ENCODE assay signal across 12 mouse cellular contexts in genomic region chr17:72926994-72927393, GRCm38 (mm10). TPM values are rescaled to one million over a fixed set of nuclear protein-coding genes. Genes with fewer than 3 reads are reported as not detected.
DNase-seq lines count a peak whose midpoint lies in the region; ATAC-seq and TF ChIP-seq lines count a peak whose summit lies in the region.
"Had no signal": no experiment of that assay in that cellular context is flagged by ENCODE, and none has a peak within 500 bp of the region (broad histone marks: within the 10 kb centered on the region; RNA-seq: fewer than 3 reads in every experiment).

No protein-coding gene starts in this region.

- no peak overlapping the region for H3K4me2 ChIP-seq in forebrain, postnatal 0 days (ENCODE audit: low read depth)
- H3K4me2 ChIP-seq in forebrain, embryonic 16.5 days (ENCODE audit: low read length): no peak overlapping the region
- no peak overlapping the region for H3K4me2 ChIP-seq in hindbrain, embryonic 14.5 days (replicated peaks)
- H3K4me2 ChIP-seq in hindbrain, embryonic 16.5 days (ENCODE audit: low read length): no peak overlapping the region
- no peak overlapping the region for H3K4me2 ChIP-seq in neural tube, embryonic 14.5 days (ENCODE audit: low read depth, low read length)
- H3K4me2 ChIP-seq: kidney, embryonic 15.5 days; limb, embryonic 15.5 days had no signal

- TF ChIP-seq CTCF in forebrain, postnatal 0 days (IDR thresholded peaks at IDR 0.05; ENCODE audit: low read depth): no peak

- H3K27me3 ChIP-seq in forebrain, postnatal 0 days (ENCODE audit: insufficient read depth, low read length): no peaks in the 10 kb centered on the region
- H3K27me3 ChIP-seq in forebrain, embryonic 16.5 days (replicated peaks; ENCODE audit: control insufficient read depth, insufficient read depth, low read length): no peaks in the 10 kb centered on the region
- H3K27me3 ChIP-seq in hindbrain, embryonic 14.5 days (ENCODE audit: control insufficient read depth, insufficient read depth, low read length): no peaks in the 10 kb centered on the region
- no peaks in the 10 kb centered on the region for H3K27me3 ChIP-seq in hindbrain, embryonic 16.5 days (replicated peaks; ENCODE audit: control insufficient read depth, insufficient read depth, low read length)
- H3K27me3 ChIP-seq in neural tube, embryonic 14.5 days (ENCODE audit: control insufficient read depth, insufficient read depth, low read length): no peaks in the 10 kb centered on the region
- H3K27me3 ChIP-seq: kidney, embryonic 15.5 days; limb, embryonic 15.5 days had no signal

- ATAC-seq in forebrain, postnatal 0 days: no peak
- no peak for ATAC-seq in forebrain, embryonic 16.5 days
- no peak for ATAC-seq in hindbrain, embryonic 14.5 days (ENCODE audit: low FRiP score)
- ATAC-seq in hindbrain, embryonic 16.5 days: no peak
- ATAC-seq in neural tube, embryonic 14.5 days (ENCODE audit: low read depth): no peak

- H3K4me1 ChIP-seq in forebrain, postnatal 0 days (ENCODE audit: insufficient read depth): peaks cover 19% of the 10 kb centered on the region
- peaks cover 44% of the 10 kb centered on the region for H3K4me1 ChIP-seq in forebrain, embryonic 16.5 days (replicated peaks; ENCODE audit: control insufficient read depth, insufficient read depth, low read length)
- peaks cover 45% of the 10 kb centered on the region for H3K4me1 ChIP-seq in hindbrain, embryonic 14.5 days (replicated peaks; ENCODE audit: control insufficient read depth, insufficient read depth, low read length)
- peaks cover 35% of the 10 kb centered on the region for H3K4me1 ChIP-seq in hindbrain, embryonic 16.5 days (ENCODE audit: control insufficient read depth, insufficient read depth, low read depth, low read length)
- peaks cover 49% of the 10 kb centered on the region for H3K4me1 ChIP-seq in neural tube, embryonic 14.5 days (ENCODE audit: control insufficient read depth, insufficient read depth, low read length)

- H3K27ac ChIP-seq in forebrain, postnatal 0 days (ENCODE audit: low read depth, low read length): peak overlapping the region; percentile 68; the same call in 1 of the 2 replicates
- no peak overlapping the region for H3K27ac ChIP-seq in forebrain, embryonic 16.5 days (ENCODE audit: low read length)
- peak overlapping the region; percentile 79 for H3K27ac ChIP-seq in hindbrain, embryonic 14.5 days
- H3K27ac ChIP-seq in hindbrain, embryonic 16.5 days (ENCODE audit: low read depth, low read length): no peak overlapping the region; the same call in 1 of the 2 replicates
- H3K27ac ChIP-seq in neural tube, embryonic 14.5 days (ENCODE audit: low read depth, low read length): peak overlapping the region; percentile 63
- H3K27ac ChIP-seq: stomach, postnatal 0 days had no signal

- WGBS in forebrain, postnatal 0 days: 88% methylated on average over 8 of the region's 8 CpGs
- WGBS in forebrain, embryonic 16.5 days: 92% methylated on average over 8 of the region's 8 CpGs
- WGBS in hindbrain, embryonic 14.5 days: 90% methylated on average over 8 of the region's 8 CpGs
- WGBS in hindbrain, embryonic 16.5 days: 92% methylated on average over 8 of the region's 8 CpGs
- WGBS in neural tube, embryonic 14.5 days: 74% methylated on average over 8 of the region's 8 CpGs

- no peak overlapping the region for H3K4me3 ChIP-seq in forebrain, postnatal 0 days (ENCODE audit: low read depth, low read length)
- no peak overlapping the region for H3K4me3 ChIP-seq in forebrain, embryonic 16.5 days (replicated peaks; ENCODE audit: low read length)
- H3K4me3 ChIP-seq in hindbrain, embryonic 14.5 days (replicated peaks; ENCODE audit: low read length): no peak overlapping the region
- no peak overlapping the region for H3K4me3 ChIP-seq in hindbrain, embryonic 16.5 days (ENCODE audit: low read length)
- H3K4me3 ChIP-seq in neural tube, embryonic 14.5 days (ENCODE audit: low read depth, low read length): no peak overlapping the region
- H3K4me3 ChIP-seq: kidney, embryonic 15.5 days; limb, embryonic 15.5 days had no signal

- H3K9me3 ChIP-seq in forebrain, postnatal 0 days (ENCODE audit: low read length): no peaks in the 10 kb centered on the region
- no peaks in the 10 kb centered on the region for H3K9me3 ChIP-seq in forebrain, embryonic 16.5 days (ENCODE audit: control insufficient read depth, low read length)
- H3K9me3 ChIP-seq in hindbrain, embryonic 14.5 days (ENCODE audit: control insufficient read depth, low read length): no peaks in the 10 kb centered on the region
- H3K9me3 ChIP-seq in hindbrain, embryonic 16.5 days (ENCODE audit: control insufficient read depth, low read length): no peaks in the 10 kb centered on the region
- H3K9me3 ChIP-seq in neural tube, embryonic 14.5 days (ENCODE audit: control insufficient read depth, low read length): no peaks in the 10 kb centered on the region
- H3K9me3 ChIP-seq: kidney, embryonic 15.5 days; limb, embryonic 15.5 days had no signal

- H3K36me3 ChIP-seq in forebrain, postnatal 0 days (ENCODE audit: insufficient read depth): peaks cover 9% of the 10 kb centered on the region; the same call in 1 of the 2 replicates
- H3K36me3 ChIP-seq in forebrain, embryonic 16.5 days (ENCODE audit: control insufficient read depth, insufficient read depth): peaks cover 2% of the 10 kb centered on the region
- peaks cover 39% of the 10 kb centered on the region for H3K36me3 ChIP-seq in hindbrain, embryonic 14.5 days (replicated peaks; ENCODE audit: control insufficient read depth, insufficient read depth)
- H3K36me3 ChIP-seq in hindbrain, embryonic 16.5 days (ENCODE audit: control insufficient read depth, insufficient read depth, low read length): peaks cover 8% of the 10 kb centered on the region
- H3K36me3 ChIP-seq in neural tube, embryonic 14.5 days (ENCODE audit: control insufficient read depth, insufficient read depth, low read length): peaks cover 6% of the 10 kb centered on the region; the same call in 1 of the 2 replicates

- H3K9ac ChIP-seq in forebrain, postnatal 0 days: no peak overlapping the region
- no peak overlapping the region for H3K9ac ChIP-seq in forebrain, embryonic 16.5 days (replicated peaks; ENCODE audit: low read depth, low read length)
- no peak overlapping the region for H3K9ac ChIP-seq in hindbrain, embryonic 14.5 days
- no peak overlapping the region for H3K9ac ChIP-seq in hindbrain, embryonic 16.5 days (ENCODE audit: low read depth, low read length)
- H3K9ac ChIP-seq in neural tube, embryonic 14.5 days (replicated peaks; ENCODE audit: low read depth, low read length): no peak overlapping the region
- H3K9ac ChIP-seq: kidney, embryonic 15.5 days; limb, embryonic 15.5 days had no signal

- no peak for DNase-seq in forebrain, postnatal 0 days
- DNase-seq in hindbrain, embryonic 14.5 days (ENCODE audit: low spot score): no peak
- no peak for DNase-seq in neural tube, embryonic 10.5 days (ENCODE audit: extremely low spot score, low spot score)
- peak; percentile 47 for DNase-seq in naive thymus-derived CD4-positive, alpha-beta T cell, adult 2 months (ENCODE audit: low read depth)
- DNase-seq in lung, postnatal 25 days (ENCODE audit: low spot score): no peak
- DNase-seq: gastrocnemius, postnatal 10 days had no signal

RNA-seq across cellular contexts. Expression of gene Lbh, which starts 8.9 kb away (rescaled TPM):
- 51.9 and 66.7 TPM in 2 replicates for total RNA-seq in forebrain, postnatal 0 days (2014; rRNA removed)
- 3.0 and 3.1 TPM in 2 replicates for polyA plus RNA-seq in forebrain, postnatal 0 days (2015; fragmentation: Nextera tagmentation; extraction: Ambion mirVana)
- polyA plus RNA-seq in forebrain, embryonic 16.5 days (2015; fragmentation: Nextera tagmentation; extraction: Ambion mirVana): 4.3 TPM in 2 replicates
- polyA plus RNA-seq in hindbrain, embryonic 14.5 days (2014; fragmentation: Nextera tagmentation; extraction: Ambion mirVana): 6.4 and 8.1 TPM in 2 replicates
- 4.5 and 6.5 TPM in 2 replicates for polyA plus RNA-seq in hindbrain, embryonic 16.5 days (2015; fragmentation: Nextera tagmentation; extraction: Ambion mirVana)
- polyA plus RNA-seq in neural tube, embryonic 14.5 days (2014; fragmentation: Nextera tagmentation; extraction: Ambion mirVana): 5.7 and 7.0 TPM in 2 replicates

Comparison
In these comparisons a context has a peak if more than half of its experiments do, and no peak if none do; other contexts are left out.
1. H3K27ac ChIP-seq: peak in forebrain, postnatal 0 days (single experiment), hindbrain, embryonic 14.5 days (single experiment) and neural tube, embryonic 14.5 days (single experiment); none in forebrain, embryonic 16.5 days (single experiment) and hindbrain, embryonic 16.5 days (single experiment).